Mouse (Mus musculus) megakaryocyte, embryonic 14.5 days (primary cell): ENCODE results near the gene Plac8.

Source experiments
- FLI1 ChIP-seq: IDR thresholded peaks from 2 replicates; pipeline ENCODE4 v1.6.1; 2012; ENCODE audit warnings: low read length, inconsistent platforms, mixed read lengths
- GATA1 ChIP-seq: IDR thresholded peaks from 3 replicates; pipeline ENCODE4 v1.6.1; 2012; ENCODE audit warnings: mixed read lengths, low read length, inconsistent platforms, borderline replicate concordance

DNA sequence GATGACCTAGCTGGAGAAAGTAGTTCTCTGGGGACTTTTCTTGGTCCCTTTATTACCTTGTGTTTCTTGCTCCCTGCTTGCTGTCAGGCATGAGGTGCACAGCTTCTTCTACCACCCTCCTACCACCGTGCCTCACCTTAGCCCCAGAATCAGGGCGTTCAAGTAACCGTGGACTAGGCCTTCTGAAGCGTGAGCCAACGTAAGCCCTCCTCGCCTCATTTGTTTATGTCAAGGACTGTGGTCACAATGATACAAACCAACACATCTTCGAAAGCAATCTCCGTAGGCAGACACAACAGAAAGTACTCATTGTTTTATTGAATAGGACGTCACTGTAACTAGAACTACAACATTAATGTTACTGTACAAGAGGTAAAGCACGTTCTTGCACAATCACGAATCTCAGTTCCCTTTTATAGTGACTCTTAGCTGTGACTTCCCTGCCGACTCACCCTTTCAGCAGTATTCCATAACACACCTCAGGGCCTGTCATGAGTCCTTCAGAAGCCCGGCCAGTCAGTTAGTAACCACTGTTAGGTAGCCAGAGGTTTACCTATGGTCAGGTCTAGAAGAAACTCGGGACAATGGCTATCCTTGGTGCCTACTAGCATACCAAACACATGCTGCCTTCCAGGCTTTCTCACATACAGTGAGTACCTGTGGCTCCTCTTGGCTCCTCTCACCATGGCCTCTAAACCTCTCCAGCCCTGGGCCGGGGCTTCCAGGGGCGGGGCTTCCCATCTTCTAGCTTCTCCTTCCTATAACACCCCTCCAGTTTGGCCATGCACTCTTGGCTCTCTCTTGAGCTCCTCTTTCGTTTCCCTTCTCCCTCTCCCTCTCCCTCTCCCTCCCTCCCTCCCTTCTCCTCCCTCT lies 42.1 kb upstream of the Plac8 start:
- TF ChIP-seq GATA1: no peak
- TF ChIP-seq FLI1: no peak
